Mouse (Mus musculus) bone marrow macrophage, adult 2 months (primary cell): Measurements from ENCODE around the gene Lhfpl4. TPM values are rescaled to one million over a fixed set of nuclear protein-coding genes. Genes with fewer than 3 reads are reported as not detected.

Experiments used
- H3K27ac ChIP-seq: 2 replicates; pipeline ENCODE4 v1.5.1; 2012; ENCODE audit warnings: low read depth, low read length; ENCODE audit not compliant: insufficient read depth
- H3K4me1 ChIP-seq: 2 replicates; pipeline ENCODE4 v1.6.1; 2012; ENCODE audit warnings: low read length; ENCODE audit not compliant: control insufficient read depth, insufficient read depth
- H3K4me3 ChIP-seq: 2 replicates; pipeline ENCODE4 v1.5.1; 2012; ENCODE audit warnings: mild to moderate bottlenecking, low read length, moderate library complexity; ENCODE audit not compliant: insufficient read depth
- CTCF ChIP-seq: IDR thresholded peaks from 2 replicates; pipeline ENCODE4 v1.5.1; 2012; ENCODE audit warnings: low read depth, mild to moderate bottlenecking, low read length, moderate library complexity
- POLR2A ChIP-seq: IDR thresholded peaks from 2 replicates; pipeline ENCODE4 v1.6.1; 2012; ENCODE audit warnings: mild to moderate bottlenecking, low read depth, low read length, borderline replicate concordance
- polyA plus RNA-seq: library from polyadenylated mRNA; stranded (reverse); fragments of >200 nt; gene quantifications from 2 replicates; pipeline ENCODE4 v1.2.4, GENCODE M21; 2012; ENCODE audit not compliant: missing spikeins, insufficient read depth, insufficient read length

Lhfpl4 gene
- polyA plus RNA-seq, 1 experiment, result not detected

DNA sequence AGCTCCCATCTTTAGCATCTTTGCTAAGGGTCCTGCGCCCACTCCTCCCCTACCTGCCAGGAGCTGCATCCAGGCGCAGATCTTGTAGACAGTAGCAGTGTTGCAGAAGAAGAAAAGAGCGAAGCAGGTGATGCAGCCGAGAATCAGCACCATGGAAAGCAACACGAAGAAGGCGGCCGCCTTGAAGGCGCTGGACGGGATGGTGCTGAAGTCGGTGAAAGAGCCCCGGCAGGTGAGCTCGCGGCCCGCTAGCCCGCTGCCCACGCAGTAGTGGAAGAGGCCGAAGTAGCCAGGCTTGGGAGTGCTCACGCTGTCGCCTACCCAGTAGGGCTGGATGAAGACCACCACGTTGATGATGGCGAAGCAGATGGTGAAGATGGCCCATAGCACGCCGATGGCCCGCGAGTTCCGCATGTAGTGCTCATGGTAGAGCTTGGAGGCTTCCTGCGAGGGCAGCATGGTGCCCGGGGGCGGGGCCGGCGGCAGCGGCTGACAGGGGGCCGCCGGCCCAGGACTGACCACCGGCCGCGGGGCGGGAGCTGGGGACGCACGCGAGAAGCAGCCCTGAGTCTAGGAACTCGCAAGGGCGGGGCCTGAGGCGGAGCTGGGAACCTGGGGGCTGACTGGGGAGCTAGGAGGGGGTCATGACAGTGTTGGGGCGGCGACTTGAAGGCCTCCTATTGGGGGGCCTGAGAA lies 1.3 kb downstream of the Lhfpl4 start:
- no peak for TF ChIP-seq CTCF
- no peak for TF ChIP-seq POLR2A
- Histone ChIP-seq H3K4me1 (no peaks in the 10 kb centered on the region), H3K4me3 (no peak overlapping the region), H3K27ac (no peak overlapping the region)

DNA sequence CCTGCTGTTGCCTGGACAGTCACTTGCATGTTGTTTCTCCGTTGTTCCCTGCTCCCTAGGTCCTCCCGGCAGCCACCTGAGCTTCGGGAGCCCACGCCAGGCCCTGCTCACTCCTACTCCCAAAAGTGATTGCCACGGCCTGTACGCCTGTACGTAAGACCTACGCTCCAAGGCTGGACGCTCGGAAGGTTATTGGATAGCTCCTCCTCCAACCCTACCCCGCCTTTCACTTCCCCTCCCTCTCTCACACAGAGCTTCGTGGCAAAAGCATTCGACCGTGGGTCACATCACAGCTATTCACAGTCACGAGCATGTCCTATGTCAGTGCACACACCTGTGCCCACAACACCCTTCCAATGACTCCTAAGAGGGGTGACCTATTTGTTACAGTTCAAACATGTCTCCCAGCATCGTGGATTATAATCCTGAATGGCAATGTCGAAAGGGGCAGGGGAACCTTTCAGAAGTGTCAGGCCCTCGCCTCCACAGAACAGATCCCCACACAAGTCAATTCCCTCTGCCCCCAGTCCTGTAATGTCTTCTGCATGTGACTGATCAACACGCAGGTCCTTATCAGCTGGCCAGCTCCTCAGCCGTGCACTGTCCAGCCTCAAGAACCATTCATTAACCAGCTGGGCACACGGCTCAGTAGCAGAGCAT lies 10.2 kb downstream of the Lhfpl4 start:
- H3K4me3 ChIP-seq, result no peak overlapping the region
- H3K4me1 ChIP-seq, result no peaks in the 10 kb centered on the region
- H3K27ac ChIP-seq, result no peak overlapping the region
- no peak for TF ChIP-seq POLR2A
- no peak for TF ChIP-seq CTCF

DNA sequence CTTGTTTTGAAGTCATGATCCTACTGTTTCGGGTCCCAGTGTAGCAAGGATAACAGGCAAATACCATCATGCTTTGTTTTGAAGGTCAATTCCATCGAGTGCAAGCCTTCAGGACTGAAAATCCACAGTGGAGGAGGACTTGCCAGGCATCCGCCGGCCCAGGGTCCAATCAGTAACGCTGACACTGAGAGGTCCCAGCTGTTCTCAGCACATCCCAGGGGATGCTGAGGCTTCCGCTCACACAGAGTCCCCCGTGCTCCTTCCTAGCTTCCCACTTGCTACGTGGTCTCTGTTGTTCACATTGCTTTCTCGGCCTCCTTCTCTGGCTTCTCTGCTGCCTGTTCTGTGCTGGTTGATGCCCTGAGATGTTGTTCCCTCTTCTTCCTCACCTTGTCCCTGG lies 11.0 kb downstream of the Lhfpl4 start:
- H3K4me3 ChIP-seq, result no peak overlapping the region
- H3K27ac ChIP-seq, result no peak overlapping the region
- TF ChIP-seq CTCF, result no peak
- TF ChIP-seq POLR2A, result no peak
- H3K4me1 ChIP-seq, result no peaks in the 10 kb centered on the region

DNA sequence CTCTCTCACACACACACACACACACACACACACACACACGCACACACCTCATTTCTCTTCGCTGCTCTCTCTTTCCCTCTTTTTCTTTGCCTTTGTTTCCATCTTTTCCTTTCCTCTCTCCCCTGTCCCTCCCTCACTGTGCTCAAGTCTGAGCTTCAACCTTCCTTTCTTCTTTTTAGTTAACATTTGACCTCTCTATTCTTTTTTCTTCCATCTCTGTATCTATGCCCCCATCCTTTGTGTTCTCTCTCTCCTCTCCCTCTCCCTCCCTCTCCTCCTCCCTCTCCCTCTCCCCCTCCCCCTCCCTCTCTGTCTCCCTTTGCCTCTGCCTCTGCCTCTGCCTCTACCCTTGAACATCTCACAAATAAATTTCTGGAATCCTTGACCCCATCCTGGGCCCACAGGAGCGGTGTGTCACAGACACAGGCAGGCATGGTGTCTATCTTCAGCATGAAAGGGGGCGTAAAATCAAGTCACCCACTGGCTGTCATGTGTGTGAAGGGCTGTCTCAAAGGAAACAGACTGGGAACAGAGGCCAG lies 15.9 kb downstream of the Lhfpl4 start:
- Histone ChIP-seq H3K4me3 (no peak overlapping the region), H3K27ac (no peak overlapping the region), H3K4me1 (no peaks in the 10 kb centered on the region)
- TF ChIP-seq POLR2A (no peak), CTCF (no peak)

DNA sequence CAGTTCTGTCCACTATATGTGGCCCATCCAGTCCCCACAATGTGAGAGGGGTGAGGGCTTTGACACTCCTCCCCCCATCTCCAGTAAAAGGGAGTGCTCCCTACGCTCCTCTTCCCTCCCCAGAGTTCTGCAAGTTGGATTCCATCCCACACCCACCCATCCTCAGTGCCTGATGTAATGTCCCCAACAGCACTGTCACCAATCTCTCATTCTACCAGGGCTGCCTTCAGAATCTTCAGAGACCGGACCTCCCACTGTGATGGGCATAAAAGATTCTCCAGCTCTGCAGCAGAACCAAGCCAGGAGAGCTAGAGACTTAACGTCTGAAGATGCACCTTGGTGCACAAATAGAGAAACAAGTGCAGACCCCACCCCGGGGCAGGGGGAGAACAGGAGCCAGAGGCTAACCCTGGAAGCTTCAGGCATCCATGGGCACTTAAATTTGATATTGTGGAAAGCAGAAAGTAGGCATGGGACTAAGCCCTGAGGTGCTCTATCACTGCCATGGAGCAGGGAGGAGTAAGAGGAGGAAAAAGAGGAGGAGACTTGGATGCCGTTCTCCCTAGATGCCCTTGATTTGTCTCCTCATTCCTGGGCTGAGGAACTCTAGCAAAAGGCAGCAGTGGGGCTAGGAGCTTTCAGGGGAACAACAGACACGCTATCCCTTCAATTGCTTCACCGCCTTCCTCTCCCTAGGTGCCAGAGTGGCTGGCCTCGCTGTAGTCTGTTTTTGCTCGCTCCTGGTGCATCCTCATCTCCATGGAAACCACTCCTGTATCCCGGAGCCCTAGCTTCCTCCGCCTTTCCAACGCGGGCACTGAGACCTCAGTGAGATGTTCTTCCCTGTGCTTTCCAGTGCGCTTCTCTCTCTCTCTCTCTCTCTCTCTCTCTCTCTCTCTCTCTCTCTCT lies 16.6 kb downstream of the Lhfpl4 start:
- no peaks in the 10 kb centered on the region for H3K4me1 ChIP-seq
- H3K4me3 ChIP-seq, result no peak overlapping the region
- TF ChIP-seq CTCF (no peak), POLR2A (no peak)
- no peak overlapping the region for H3K27ac ChIP-seq

DNA sequence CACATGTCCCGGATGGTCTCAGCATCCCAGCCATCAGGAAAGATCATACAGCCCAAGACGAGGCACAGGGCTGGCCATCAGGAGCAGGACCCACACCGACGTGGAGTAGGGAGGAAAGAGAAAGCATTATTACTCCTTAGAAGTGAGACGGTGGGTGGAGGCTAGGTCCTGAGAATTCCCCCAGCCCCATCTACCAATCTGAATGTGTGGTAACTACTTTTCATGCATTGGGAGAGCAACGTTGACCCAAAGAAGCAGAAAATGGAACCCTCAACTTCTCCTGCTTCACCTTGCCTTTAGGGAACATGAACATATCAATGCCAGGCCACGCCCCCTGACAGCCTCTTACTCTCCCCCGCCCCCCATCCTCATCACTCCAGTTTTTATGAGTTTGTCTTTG lies 18.6 kb downstream of the Lhfpl4 start:
- no peaks in the 10 kb centered on the region for H3K4me1 ChIP-seq
- no peak overlapping the region for H3K27ac ChIP-seq
- TF ChIP-seq CTCF, result no peak
- TF ChIP-seq POLR2A, result no peak
- no peak overlapping the region for H3K4me3 ChIP-seq

DNA sequence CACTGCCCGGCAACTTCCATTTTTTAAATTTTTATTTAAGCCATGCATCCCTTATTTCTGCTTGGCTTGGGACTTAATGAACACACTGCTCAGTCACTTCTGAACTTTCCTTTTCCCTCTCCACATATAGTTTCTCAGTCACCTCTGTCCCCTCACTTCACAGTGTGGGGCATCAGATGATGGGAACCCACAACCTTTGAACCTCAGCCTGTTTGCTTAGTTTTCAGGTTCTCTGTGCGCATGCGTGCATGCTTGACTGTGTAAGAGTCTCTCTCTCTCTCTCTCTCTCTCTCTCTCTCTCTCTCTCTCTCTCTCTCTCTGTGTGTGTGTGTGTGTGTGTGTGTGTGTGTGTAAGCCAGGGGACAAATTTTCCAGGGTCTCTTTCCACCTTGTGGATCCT lies 19.7 kb downstream of the Lhfpl4 start:
- TF ChIP-seq CTCF (no peak), POLR2A (no peak)
- H3K27ac ChIP-seq, result no peak overlapping the region
- no peak overlapping the region for H3K4me3 ChIP-seq
- no peaks in the 10 kb centered on the region for H3K4me1 ChIP-seq

DNA sequence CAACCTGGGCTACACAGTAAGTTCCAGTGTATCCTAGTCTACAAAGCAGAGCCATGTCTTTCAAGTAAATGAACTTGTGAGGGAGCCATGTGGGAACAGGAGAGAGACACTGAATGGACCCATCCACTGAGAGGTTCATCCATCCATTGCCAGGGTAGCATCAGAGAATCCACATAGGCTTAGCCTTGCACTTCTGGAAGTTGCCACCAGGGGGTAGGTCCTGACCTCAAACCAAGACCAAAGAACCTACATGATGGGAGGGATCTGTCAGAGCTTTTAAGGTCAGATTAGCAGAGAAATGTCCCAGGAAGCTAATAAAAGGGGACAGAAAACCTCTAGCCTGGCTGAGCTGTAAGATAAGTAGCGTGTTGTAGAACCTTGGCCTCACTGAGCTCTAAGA lies 22.6 kb downstream of the Lhfpl4 start:
- TF ChIP-seq CTCF (0 out of 2 replicates have a peak, but pooled peaks have one; percentile 4), POLR2A (no peak)
- Histone ChIP-seq H3K4me1 (no peaks in the 10 kb centered on the region), H3K4me3 (no peak overlapping the region), H3K27ac (no peak overlapping the region)

DNA sequence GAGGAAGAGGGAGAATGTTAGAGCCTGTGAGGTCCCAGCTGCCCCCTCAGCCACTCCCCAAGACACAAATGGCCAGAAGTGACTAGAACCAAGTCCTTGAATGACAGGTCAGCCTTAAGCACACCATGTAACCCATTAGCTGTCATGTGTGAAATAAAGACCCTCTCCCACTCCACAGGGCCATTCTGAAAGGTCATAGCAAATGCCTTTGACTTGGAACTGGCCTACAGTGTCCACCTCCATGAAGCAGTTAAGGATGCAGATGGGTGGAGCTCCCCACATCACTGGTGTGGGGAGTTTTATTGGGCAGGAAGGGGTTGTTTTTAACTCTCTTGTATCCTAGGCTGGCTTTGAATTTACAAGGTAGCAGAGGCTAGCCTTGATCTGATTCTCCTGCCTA lies 23.2 kb downstream of the Lhfpl4 start:
- H3K27ac ChIP-seq, result no peak overlapping the region
- no peak overlapping the region for H3K4me3 ChIP-seq
- H3K4me1 ChIP-seq, result no peaks in the 10 kb centered on the region
- no peak for TF ChIP-seq CTCF
- TF ChIP-seq POLR2A, result no peak
